Mouse (Mus musculus) lung, embryonic 15.5 days (tissue): ENCODE data around the gene Gm973. TPM values are rescaled to one million over a fixed set of nuclear protein-coding genes. Genes with fewer than 3 reads are reported as not detected.

Experiments used
- ATAC-seq: fragments of 200-750 bp; cut with Nextera tagmentation; 2 replicates; pipeline ENCODE4 v1.8.0; 2017; ENCODE audit warnings: moderate number of reproducible peaks, borderline replicate concordance; ENCODE audit not compliant: low FRiP score, low TSS enrichment; ENCODE audit errors: extremely low read depth
- H3K27ac ChIP-seq: fragments of 300-500 bp; sonication (generic); 2 replicates; pipeline ENCODE4 v1.5.1; 2015; ENCODE audit warnings: moderate library complexity, mild to moderate bottlenecking, inconsistent platforms
- H3K27me3 ChIP-seq: fragments of 300-500 bp; sonication (generic); 2 replicates; pipeline ENCODE4 v1.6.1; 2015; ENCODE audit warnings: inconsistent platforms
- H3K36me3 ChIP-seq: fragments of 300-500 bp; sonication (generic); 2 replicates; pipeline ENCODE4 v1.6.1; 2015; ENCODE audit warnings: inconsistent platforms
- H3K4me1 ChIP-seq: fragments of 300-500 bp; sonication (generic); 2 replicates; pipeline ENCODE4 v1.6.1; 2015; ENCODE audit warnings: inconsistent platforms
- H3K4me2 ChIP-seq: fragments of 300-500 bp; sonication (generic); 2 replicates; pipeline ENCODE4 v1.6.1; 2015; ENCODE audit warnings: inconsistent platforms, mild to moderate bottlenecking, moderate library complexity
- H3K4me3 ChIP-seq: fragments of 300-500 bp; sonication (generic); 2 replicates; pipeline ENCODE4 v1.5.1; 2015; ENCODE audit warnings: mild to moderate bottlenecking, inconsistent platforms
- H3K9ac ChIP-seq: fragments of 300-500 bp; sonication (generic); 2 replicates; pipeline ENCODE4 v1.6.1; 2015; ENCODE audit warnings: inconsistent platforms
- H3K9me3 ChIP-seq: fragments of 300-500 bp; sonication (generic); 2 replicates; pipeline ENCODE4 v1.6.1; 2016; ENCODE audit warnings: inconsistent platforms
- WGBS: fragments of 180-500 bp; shearing (Covaris S2); methylation state at CpG from one replicate; pipeline ENCODE4 v1.1.7; 2015; 5-methylcytosine and 5-hydroxymethylcytosine counted together
- polyA plus RNA-seq: library from polyadenylated mRNA; unstranded; fragments of >200 nt; fragmentation: Nextera tagmentation; extraction: Ambion mirVana; gene quantifications from 2 replicates; pipeline ENCODE4 v1.2.1, GENCODE M21; 2015

The Gm973 gene
- polyA plus RNA-seq, 1 experiment from 2014 or later: 0.86 TPM

- no peak overlapping the region for H3K4me3 ChIP-seq
- H3K9ac ChIP-seq: no peak overlapping the region
- ATAC-seq: no peak
These were observed 58.5 kb downstream of the Gm973 start for GRCm38 (mm10) chr1:59574262-59575187.

GRCm38 (mm10) chr1:59578770-59579169, 62.7 kb downstream of the Gm973 start:
- H3K4me2 ChIP-seq: no peak overlapping the region
- no peaks in the 10 kb centered on the region for H3K9me3 ChIP-seq
- no peaks in the 10 kb centered on the region for H3K27me3 ChIP-seq
- H3K4me1 ChIP-seq: peaks cover 31% of the 10 kb centered on the region
- no peak overlapping the region for H3K4me3 ChIP-seq
- no peak for ATAC-seq
- no peaks in the 10 kb centered on the region for H3K36me3 ChIP-seq
- H3K9ac ChIP-seq: no peak overlapping the region
- H3K27ac ChIP-seq: no peak overlapping the region
- WGBS: 35% methylated on average over 4 of the region's 4 CpGs

More at GRCm38 (mm10) chr1:59574262-59575187, 58.5 kb downstream of the Gm973 start:
- Histone ChIP-seq H3K36me3 (no peaks in the 10 kb centered on the region), H3K27ac (no peak overlapping the region), H3K9me3 (no peaks in the 10 kb centered on the region), H3K4me1 (peaks cover 13% of the 10 kb centered on the region), H3K27me3 (no peaks in the 10 kb centered on the region), H3K4me2 (peak overlapping the region; percentile 38)
- 44% methylated on average over 21 of the region's 21 CpGs for WGBS

- Histone ChIP-seq H3K9me3 (no peaks in the 10 kb centered on the region), H3K4me1 (peaks cover 36% of the 10 kb centered on the region), H3K4me2 (no peak overlapping the region), H3K27ac (peak overlapping the region; percentile 62), H3K36me3 (no peaks in the 10 kb centered on the region), H3K9ac (no peak overlapping the region), H3K4me3 (no peak overlapping the region), H3K27me3 (no peaks in the 10 kb centered on the region)
- no peak for ATAC-seq
- WGBS: 10% methylated on average over 5 of the region's 5 CpGs
These were observed 63.3 kb downstream of the Gm973 start for GRCm38 (mm10) chr1:59579327-59579726.

GRCm38 (mm10) chr1:59580131-59580751, 64.2 kb downstream of the Gm973 start:
- 2% methylated on average over 8 of the region's 8 CpGs for WGBS
- no peaks in the 10 kb centered on the region for H3K9me3 ChIP-seq
- no peaks in the 10 kb centered on the region for H3K27me3 ChIP-seq
- H3K9ac ChIP-seq: no peak overlapping the region
- peaks cover 44% of the 10 kb centered on the region for H3K4me1 ChIP-seq
- no peak overlapping the region for H3K4me2 ChIP-seq
- ATAC-seq: peak; percentile 79
- H3K27ac ChIP-seq: peak overlapping the region; percentile 62
- no peaks in the 10 kb centered on the region for H3K36me3 ChIP-seq
- H3K4me3 ChIP-seq: no peak overlapping the region

- ATAC-seq: no peak
- H3K4me3 ChIP-seq: no peak overlapping the region
- H3K36me3 ChIP-seq: no peaks in the 10 kb centered on the region
- H3K9me3 ChIP-seq: no peaks in the 10 kb centered on the region
- H3K9ac ChIP-seq: no peak overlapping the region
- peaks cover 44% of the 10 kb centered on the region for H3K4me1 ChIP-seq
- peak overlapping the region; percentile 62; the same call in 1 of the 2 replicates for H3K27ac ChIP-seq
- H3K27me3 ChIP-seq: no peaks in the 10 kb centered on the region
- H3K4me2 ChIP-seq: no peak overlapping the region
- 61% methylated on average over 3 of the region's 3 CpGs for WGBS
These were observed 64.8 kb downstream of the Gm973 start for GRCm38 (mm10) chr1:59580880-59581279.

- H3K27ac ChIP-seq: no peak overlapping the region
- H3K4me3 ChIP-seq: peak overlapping the region; percentile 17; the same call in 1 of the 2 replicates
- ATAC-seq: no peak
- H3K4me2 ChIP-seq: peak overlapping the region; percentile 45
- H3K36me3 ChIP-seq: no peaks in the 10 kb centered on the region
- no peak overlapping the region for H3K9ac ChIP-seq
- peaks cover 28% of the 10 kb centered on the region for H3K4me1 ChIP-seq
- 18% methylated on average over 18 of the region's 18 CpGs for WGBS
- H3K27me3 ChIP-seq: no peaks in the 10 kb centered on the region
- H3K9me3 ChIP-seq: no peaks in the 10 kb centered on the region
These were observed 68.8 kb downstream of the Gm973 start for GRCm38 (mm10) chr1:59584656-59585410.

GRCm38 (mm10) chr1:59589271-59589670, 73.2 kb downstream of the Gm973 start:
- H3K9ac ChIP-seq: no peak overlapping the region
- H3K9me3 ChIP-seq: no peaks in the 10 kb centered on the region
- H3K36me3 ChIP-seq: no peaks in the 10 kb centered on the region
- no peak overlapping the region for H3K4me3 ChIP-seq
- no peak for ATAC-seq
- H3K4me2 ChIP-seq: no peak overlapping the region
- H3K27ac ChIP-seq: no peak overlapping the region
- WGBS: 27% methylated on average over 1 of the region's 1 CpGs
- H3K4me1 ChIP-seq: peaks cover 38% of the 10 kb centered on the region
- H3K27me3 ChIP-seq: 0 out of 2 replicates have a peak, but pooled peaks cover 5% of the 10 kb centered on the region

- Histone ChIP-seq H3K9ac (no peak overlapping the region), H3K9me3 (no peaks in the 10 kb centered on the region), H3K27me3 (0 out of 2 replicates have a peak, but pooled peaks cover 5% of the 10 kb centered on the region), H3K4me1 (peaks cover 36% of the 10 kb centered on the region), H3K4me2 (peak overlapping the region; percentile 48), H3K36me3 (no peaks in the 10 kb centered on the region), H3K27ac (peak overlapping the region; percentile 76), H3K4me3 (no peak overlapping the region)
- 18% methylated on average over 10 of the region's 10 CpGs for WGBS
- ATAC-seq: no peak
These were observed 76.3 kb downstream of the Gm973 start for GRCm38 (mm10) chr1:59592359-59592758.

GRCm38 (mm10) chr1:59592876-59593275, 76.8 kb downstream of the Gm973 start:
- H3K9me3 ChIP-seq: no peaks in the 10 kb centered on the region
- H3K36me3 ChIP-seq: no peaks in the 10 kb centered on the region
- H3K27ac ChIP-seq: peak overlapping the region; percentile 76
- peak; percentile 2; the same call in 1 of the 2 replicates for ATAC-seq
- WGBS: 17% methylated on average over 12 of the region's 12 CpGs
- no peak overlapping the region for H3K4me3 ChIP-seq
- H3K4me1 ChIP-seq: peaks cover 36% of the 10 kb centered on the region
- peak overlapping the region; percentile 48 for H3K4me2 ChIP-seq
- H3K9ac ChIP-seq: no peak overlapping the region
- 0 out of 2 replicates have a peak, but pooled peaks cover 5% of the 10 kb centered on the region for H3K27me3 ChIP-seq

- no peak overlapping the region for H3K4me2 ChIP-seq
- WGBS: 54% methylated on average over 2 of the region's 2 CpGs
- no peak for ATAC-seq
- peak overlapping the region; percentile 63 for H3K27ac ChIP-seq
- H3K9me3 ChIP-seq: no peaks in the 10 kb centered on the region
- no peaks in the 10 kb centered on the region for H3K36me3 ChIP-seq
- no peak overlapping the region for H3K4me3 ChIP-seq
- H3K27me3 ChIP-seq: 0 out of 2 replicates have a peak, but pooled peaks cover 5% of the 10 kb centered on the region
- H3K4me1 ChIP-seq: peaks cover 36% of the 10 kb centered on the region
- H3K9ac ChIP-seq: no peak overlapping the region
These were observed 77.6 kb downstream of the Gm973 start for GRCm38 (mm10) chr1:59593622-59594035.

GRCm38 (mm10) chr1:59594586-59595266, 78.7 kb downstream of the Gm973 start:
- no peak overlapping the region for H3K4me2 ChIP-seq
- WGBS: 43% methylated on average over 11 of the region's 11 CpGs
- H3K4me1 ChIP-seq: peaks cover 36% of the 10 kb centered on the region
- H3K27me3 ChIP-seq: 0 out of 2 replicates have a peak, but pooled peaks cover 5% of the 10 kb centered on the region
- H3K9ac ChIP-seq: no peak overlapping the region
- H3K4me3 ChIP-seq: no peak overlapping the region
- peak overlapping the region; percentile 76 for H3K27ac ChIP-seq
- H3K36me3 ChIP-seq: no peaks in the 10 kb centered on the region
- no peaks in the 10 kb centered on the region for H3K9me3 ChIP-seq
- ATAC-seq: peak; percentile 81
